Mouse (Mus musculus) cerebellum, adult 2 months (tissue): Measurements from ENCODE around the gene March11.

Source experiments
- CTCF ChIP-seq: fragments of 200-500 bp; IDR thresholded peaks from 2 replicates; pipeline ENCODE4 v1.5.1; 2011; ENCODE audit warnings: low read depth, mild to moderate bottlenecking, control low read depth, low read length, moderate library complexity, borderline replicate concordance; ENCODE audit not compliant: insufficient read depth
- POLR2A ChIP-seq: fragments of 200-500 bp; IDR thresholded peaks from 2 replicates; pipeline ENCODE4 v1.6.1; 2011; ENCODE audit warnings: low read length, control low read depth, borderline replicate concordance; ENCODE audit not compliant: insufficient read depth

GRCm38 (mm10) chr15:26269596-26269995, 39.3 kb upstream of the March11 start:
- TF ChIP-seq CTCF (no peak), POLR2A (no peak)
